Comparison of ENCODE assay signal across 8 mouse cellular contexts in the genomic region with DNA sequence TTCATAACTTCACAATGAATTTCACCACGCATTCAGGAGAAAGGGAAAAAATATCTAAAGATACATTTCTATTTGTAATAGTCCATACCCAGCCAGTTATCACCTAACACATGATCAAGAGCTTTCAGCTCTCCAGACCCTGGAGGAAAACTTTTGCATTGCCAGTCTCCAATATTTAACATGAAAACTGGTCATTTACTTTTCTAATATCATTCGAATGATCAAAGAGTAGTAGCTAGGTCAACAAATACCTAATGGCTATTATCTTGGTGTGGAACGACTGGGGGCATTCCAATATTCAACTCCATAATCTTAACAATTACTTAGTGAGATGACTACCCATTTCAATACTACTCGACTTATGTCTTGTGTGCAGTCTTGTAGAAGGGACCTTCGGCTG. TPM values are rescaled to one million over a fixed set of nuclear protein-coding genes. Genes with fewer than 3 reads are reported as not detected.
DNase-seq lines count a peak whose midpoint lies in the region; ATAC-seq and TF ChIP-seq lines count a peak whose summit lies in the region.

No protein-coding gene starts in this region.

- H3K4me2 ChIP-seq in heart, embryonic 14.5 days (ENCODE audit: low read length), result peak overlapping the region; percentile 74
- H3K4me2 ChIP-seq in hindbrain, embryonic 12.5 days (replicated peaks), result peak overlapping the region; percentile 69
- H3K4me2 ChIP-seq in midbrain, embryonic 13.5 days (replicated peaks), result peak overlapping the region; percentile 68

- DNase-seq in heart, adult 8-10 months (ENCODE audit: low spot score), result no peak
- peak; percentile 37 for DNase-seq in MEL (ENCODE audit: low read depth, low spot score)
- DNase-seq in embryo, embryonic 11 days, result no peak
- no peak for DNase-seq in urinary bladder, postnatal 10 days (ENCODE audit: low spot score)
- DNase-seq in gastrocnemius, postnatal 10 days, result no peak

- H3K79me2 ChIP-seq in MEL (ENCODE audit: control insufficient read depth, insufficient read depth, low read length, poor library complexity), result peaks cover 44% of the 10 kb centered on the region

- peaks cover 10% of the 10 kb centered on the region for H3K36me3 ChIP-seq in heart, embryonic 14.5 days (ENCODE audit: control insufficient read depth, insufficient read depth, low read length)
- peaks cover 13 to 21% of the 10 kb centered on the region in 2 experiments for H3K36me3 ChIP-seq in MEL (ENCODE audit: control insufficient read depth in 1 of 2, insufficient read depth in 2 of 2, low read length in 2 of 2)
- H3K36me3 ChIP-seq in hindbrain, embryonic 12.5 days, result no peaks in the 10 kb centered on the region
- H3K36me3 ChIP-seq in midbrain, embryonic 13.5 days, result 0 out of 2 replicates have a peak, but pooled peaks cover 5% of the 10 kb centered on the region

- peak overlapping the region; percentile 89 to 99; a peak in 3 of 4 replicates for H3K27ac ChIP-seq in heart, embryonic 14.5 days (replicated peaks in 1 of 2; ENCODE audit: control insufficient read depth in 1 of 2, insufficient read depth in 1 of 2, low read depth in 2 of 2, low read length in 2 of 2)
- no peak overlapping the region for H3K27ac ChIP-seq in MEL (ENCODE audit: control insufficient read depth, low read depth, low read length)
- 0 out of 2 replicates have a peak overlapping the region, but pooled peaks have one; percentile 94 for H3K27ac ChIP-seq in hindbrain, embryonic 12.5 days
- no peak overlapping the region for H3K27ac ChIP-seq in midbrain, embryonic 13.5 days

- H3K9me3 ChIP-seq in heart, embryonic 14.5 days (ENCODE audit: control insufficient read depth, low read length), result no peaks in the 10 kb centered on the region
- H3K9me3 ChIP-seq in MEL (replicated peaks; ENCODE audit: insufficient read depth, low read length), result no peaks in the 10 kb centered on the region
- H3K9me3 ChIP-seq in hindbrain, embryonic 12.5 days (replicated peaks), result no peaks in the 10 kb centered on the region
- H3K9me3 ChIP-seq in midbrain, embryonic 13.5 days, result no peaks in the 10 kb centered on the region

- no peak for TF ChIP-seq RAD21 in MEL (IDR thresholded peaks at IDR 0.05; ENCODE audit: low read depth, low read length)

- 8% methylated on average over 5 of the region's 5 CpGs for WGBS in heart, embryonic 14.5 days
- WGBS in hindbrain, embryonic 12.5 days, result 21% methylated on average over 5 of the region's 5 CpGs
- WGBS in midbrain, embryonic 13.5 days, result 16% methylated on average over 5 of the region's 5 CpGs

- no peak for TF ChIP-seq POLR2A in MEL (IDR thresholded peaks at IDR 0.05; ENCODE audit: control insufficient read depth in 1 of 2, insufficient read depth in 1 of 2, low read depth in 1 of 2, low read length in 2 of 2, poor library complexity in 1 of 2)

- no peak; a peak in 1 of 4 replicates for TF ChIP-seq EP300 in MEL (IDR thresholded peaks at IDR 0.05; ENCODE audit: low read depth in 1 of 2, low read length in 2 of 2)

- H3K27me3 ChIP-seq in heart, embryonic 14.5 days (ENCODE audit: control insufficient read depth, insufficient read depth, low read length), result no peaks in the 10 kb centered on the region
- no peaks in the 10 kb centered on the region for H3K27me3 ChIP-seq in MEL (ENCODE audit: control insufficient read depth in 1 of 2, insufficient read depth in 2 of 2, low read length in 2 of 2)
- no peaks in the 10 kb centered on the region for H3K27me3 ChIP-seq in hindbrain, embryonic 12.5 days
- H3K27me3 ChIP-seq in midbrain, embryonic 13.5 days, result no peaks in the 10 kb centered on the region

- no peak for TF ChIP-seq CTCF in MEL (IDR thresholded peaks at IDR 0.05 in 2 of 3, conservative IDR thresholded peaks at IDR 0.05 in 1 of 3; ENCODE audit: control insufficient read depth in 1 of 3, insufficient read depth in 1 of 3, low read depth in 2 of 3, low read length in 3 of 3, poor library complexity in 1 of 3, severe bottlenecking in 1 of 3)

- H3K9ac ChIP-seq in heart, embryonic 14.5 days (ENCODE audit: low read length), result peak overlapping the region; percentile 99
- H3K9ac ChIP-seq in MEL (ENCODE audit: control insufficient read depth, low read depth, low read length, poor library complexity, severe bottlenecking), result peak overlapping the region; percentile 92
- peak overlapping the region; percentile 81 for H3K9ac ChIP-seq in hindbrain, embryonic 12.5 days
- H3K9ac ChIP-seq in midbrain, embryonic 13.5 days (replicated peaks), result peak overlapping the region; percentile 92

- peak overlapping the region; percentile 81 to 98 for H3K4me3 ChIP-seq in heart, embryonic 14.5 days (ENCODE audit: control insufficient read depth in 1 of 2, insufficient read depth in 1 of 2, low read depth in 1 of 2, low read length in 2 of 2)
- peak overlapping the region; percentile 51 to 81 for H3K4me3 ChIP-seq in MEL (ENCODE audit: control insufficient read depth in 1 of 2, insufficient read depth in 1 of 2, low read depth in 2 of 2, low read length in 2 of 2)
- H3K4me3 ChIP-seq in hindbrain, embryonic 12.5 days, result peak overlapping the region; percentile 75
- H3K4me3 ChIP-seq in midbrain, embryonic 13.5 days (replicated peaks), result peak overlapping the region; percentile 94

- ATAC-seq in heart, embryonic 14.5 days (ENCODE audit: insufficient number of reproducible peaks, insufficient read depth, low FRiP score, low read depth), result no peak
- no peak for ATAC-seq in hindbrain, embryonic 12.5 days (ENCODE audit: low FRiP score)
- no peak for ATAC-seq in midbrain, embryonic 13.5 days

- peaks cover 5 to 21% of the 10 kb centered on the region in 2 experiments for H3K4me1 ChIP-seq in heart, embryonic 14.5 days (ENCODE audit: control insufficient read depth in 2 of 2, insufficient read depth in 2 of 2, low read length in 2 of 2)
- H3K4me1 ChIP-seq in MEL (ENCODE audit: control insufficient read depth in 1 of 2, insufficient read depth in 2 of 2, low read length in 2 of 2), result peaks cover 0 to 11% of the 10 kb centered on the region in 2 experiments; a peak in 3 of 4 replicates
- peaks cover 12% of the 10 kb centered on the region for H3K4me1 ChIP-seq in hindbrain, embryonic 12.5 days
- H3K4me1 ChIP-seq in midbrain, embryonic 13.5 days (replicated peaks), result peaks cover 25% of the 10 kb centered on the region

TF ChIP-seq in MEL, 35 proteins besides CTCF, POLR2A, EP300 and RAD21:
- no peak for TF ChIP-seq MEF2A (IDR thresholded peaks at IDR 0.05; ENCODE audit: extremely low read depth, insufficient replicate concordance, low read depth, low read length, poor library complexity, severe bottlenecking)
- no peak for TF ChIP-seq MYC (IDR thresholded peaks at IDR 0.05; ENCODE audit: low read depth, low read length)
- 0 out of 2 replicates have a peak, but pooled peaks have one; percentile 20 for TF ChIP-seq ETS1 (IDR thresholded peaks at IDR 0.05; ENCODE audit: low read depth, low read length)
- TF ChIP-seq MAFK (IDR thresholded peaks at IDR 0.05; ENCODE audit: borderline replicate concordance, low read depth, low read length), result no peak
- TF ChIP-seq CHD1 (IDR thresholded peaks at IDR 0.05; ENCODE audit: low read depth, low read length), result peak; percentile 46; the same call in 1 of the 2 replicates

RNA-seq across cellular contexts. Expression of gene Lsmem1, which starts 22.3 kb away (rescaled TPM):
- 39.3 and 41.1 TPM in 2 replicates for polyA plus RNA-seq in heart, embryonic 14.5 days (2014; fragmentation: Nextera tagmentation; extraction: Ambion mirVana)
- total RNA-seq in heart, adult 8-10 months (2022), result 10 to 100 TPM; 54.6 to 69.7 (median 59.4) TPM
- not detected in 2 replicates for total RNA-seq in MEL (2012; rRNA removed)
- under 1 TPM in 1 of 2 experiments, not detected in 1; 0.14 TPM for polyA plus RNA-seq in MEL (2012; ENCODE audit: insufficient read depth in 1 of 2, insufficient read length in 2 of 2, low read depth in 1 of 2, low replicate concordance in 2 of 2, missing spikeins in 1 of 2)
- polyA plus RNA-seq in hindbrain, embryonic 12.5 days (2016; fragmentation: Nextera tagmentation; extraction: Ambion mirVana), result 0.31 TPM in 1 of 2 replicates, not detected in the other
- not detected in 2 replicates for polyA plus RNA-seq in midbrain, embryonic 13.5 days (2015; fragmentation: Nextera tagmentation; extraction: Ambion mirVana)
- total RNA-seq in gastrocnemius, postnatal 10 days (2021), result 10 to 100 TPM; 40.8 to 45.7 TPM

RNA-seq across cellular contexts. Expression of gene Ifrd1, which starts 26.7 kb away (rescaled TPM):
- polyA plus RNA-seq in heart, embryonic 14.5 days (2014; fragmentation: Nextera tagmentation; extraction: Ambion mirVana), result 93.7 and 95.7 TPM in 2 replicates
- 10 to 100 TPM; 69.0 to 89.2 (median 83.0) TPM for total RNA-seq in heart, adult 8-10 months (2022)
- total RNA-seq in MEL (2012; rRNA removed), result 158 and 167 TPM in 2 replicates
- polyA plus RNA-seq in MEL (2012; ENCODE audit: insufficient read depth in 1 of 2, insufficient read length in 2 of 2, low read depth in 1 of 2, low replicate concordance in 2 of 2, missing spikeins in 1 of 2), result 100 to 1,000 TPM in 1 of 2 experiments, not detected in 1; 161 TPM
- 150 and 155 TPM in 2 replicates for polyA plus RNA-seq in hindbrain, embryonic 12.5 days (2016; fragmentation: Nextera tagmentation; extraction: Ambion mirVana)
- 164 and 172 TPM in 2 replicates for polyA plus RNA-seq in midbrain, embryonic 13.5 days (2015; fragmentation: Nextera tagmentation; extraction: Ambion mirVana)
- 10 to 100 TPM; 78.5 to 81.5 TPM for total RNA-seq in gastrocnemius, postnatal 10 days (2021)

Comparison
In these comparisons a context has a peak if more than half of its experiments do, and no peak if none do; other contexts are left out.
1. H3K27ac ChIP-seq: peak in heart, embryonic 14.5 days (2 of 2) and hindbrain, embryonic 12.5 days (single experiment); none in MEL (single experiment) and midbrain, embryonic 13.5 days (single experiment).
2. RNA of gene Lsmem1, which starts 22.3 kb away (polyA plus RNA-seq): 39.3 to 41.1 TPM in heart, embryonic 14.5 days; 0.14 TPM in MEL, not detected in midbrain, embryonic 13.5 days and 0.31 TPM in hindbrain, embryonic 12.5 days; every median in the first group is over 10 times any median in the second.
3. Peak in every context shown above with its lines, with median percentiles within 50 percentile points of each other: H3K4me2 ChIP-seq, H3K4me3 ChIP-seq and H3K9ac ChIP-seq.